Mouse (Mus musculus) cortical plate, adult 2 months (tissue): Measurements from ENCODE around the gene Loxl1.

Experiments used
- CTCF ChIP-seq: fragments of 200-500 bp; IDR thresholded peaks from 2 replicates; pipeline ENCODE4 v1.5.1; 2011; ENCODE audit warnings: mild to moderate bottlenecking, control low read depth, low read length; ENCODE audit not compliant: insufficient read depth; ENCODE audit errors: extremely low read depth
- POLR2A ChIP-seq: fragments of 200-500 bp; IDR thresholded peaks from 2 replicates; pipeline ENCODE4 v1.6.1; 2011; ENCODE audit warnings: mild to moderate bottlenecking, low read length, control low read depth; ENCODE audit not compliant: insufficient read depth; ENCODE audit errors: extremely low read depth

DNA sequence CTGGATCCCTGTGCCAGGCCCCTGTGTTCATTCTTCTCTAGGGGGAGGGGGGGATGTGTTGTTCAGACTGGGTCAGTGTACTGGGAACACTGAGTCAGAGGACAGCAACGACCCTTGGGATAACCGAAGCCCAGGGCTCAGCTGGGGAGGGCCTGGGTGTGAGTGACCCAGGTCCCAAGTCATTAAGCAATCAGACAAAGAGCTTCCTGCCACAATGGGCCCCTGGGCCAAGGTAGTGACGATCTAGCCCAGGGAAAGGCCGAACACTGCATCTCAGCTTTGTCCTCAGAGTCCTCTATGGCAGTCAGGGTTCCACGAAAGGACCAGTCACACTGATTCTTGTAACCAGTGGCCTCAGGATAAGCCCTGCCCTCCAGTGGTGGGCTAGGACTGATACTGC, 9.9 kb downstream of the Loxl1 start:
- TF ChIP-seq POLR2A (no peak), CTCF (no peak)
